ENCODE assay signal across 25 mouse cellular contexts in genomic region chr2:84962906-84963507, GRCm38 (mm10). TPM values are rescaled to one million over a fixed set of nuclear protein-coding genes. Genes with fewer than 3 reads are reported as not detected.
DNase-seq lines count a peak whose midpoint lies in the region; ATAC-seq and TF ChIP-seq lines count a peak whose summit lies in the region.
"Had no signal": no experiment of that assay in that cellular context is flagged by ENCODE, and none has a peak within 500 bp of the region (broad histone marks: within the 10 kb centered on the region; RNA-seq: fewer than 3 reads in every experiment).

No protein-coding gene starts in this region.

- H3K4me2 ChIP-seq in liver, embryonic 16.5 days (ENCODE audit: low read depth, low read length): no peak overlapping the region
- no peak overlapping the region for H3K4me2 ChIP-seq in liver, embryonic 12.5 days
- H3K4me2 ChIP-seq in kidney, embryonic 16.5 days (replicated peaks; ENCODE audit: low read depth, low read length): no peak overlapping the region
- H3K4me2 ChIP-seq: forebrain, embryonic 12.5 days; liver, embryonic 13.5 days; neural tube, embryonic 12.5 days; stomach, embryonic 15.5 days had no signal

- ATAC-seq in liver, embryonic 16.5 days (ENCODE audit: low read depth): no peak
- no peak for ATAC-seq in liver, embryonic 12.5 days
- no peak for ATAC-seq in kidney, embryonic 16.5 days (ENCODE audit: low FRiP score, low TSS enrichment)
- ATAC-seq: inflammation-experienced regulatory T-cells, adult 6 months had no signal

- H3K36me3 ChIP-seq in liver, embryonic 16.5 days (ENCODE audit: control insufficient read depth, insufficient read depth): peaks cover 13% of the 10 kb centered on the region
- H3K36me3 ChIP-seq in liver, embryonic 12.5 days: peaks cover 24% of the 10 kb centered on the region
- peaks cover 6% of the 10 kb centered on the region for H3K36me3 ChIP-seq in kidney, embryonic 16.5 days (ENCODE audit: insufficient read depth, low read length)
- H3K36me3 ChIP-seq: forebrain, embryonic 12.5 days; neural tube, embryonic 12.5 days had no signal

- no peak overlapping the region for H3K9ac ChIP-seq in liver, embryonic 16.5 days (ENCODE audit: low read depth, low read length)
- no peak overlapping the region for H3K9ac ChIP-seq in liver, embryonic 12.5 days
- H3K9ac ChIP-seq in kidney, embryonic 16.5 days (replicated peaks; ENCODE audit: low read length): no peak overlapping the region
- H3K9ac ChIP-seq: forebrain, embryonic 12.5 days; liver, embryonic 13.5 days; neural tube, embryonic 12.5 days; stomach, embryonic 15.5 days had no signal

- H3K9me3 ChIP-seq in liver, embryonic 16.5 days (replicated peaks; ENCODE audit: control insufficient read depth, low read length): no peaks in the 10 kb centered on the region
- H3K9me3 ChIP-seq in liver, embryonic 12.5 days (replicated peaks): no peaks in the 10 kb centered on the region
- no peaks in the 10 kb centered on the region for H3K9me3 ChIP-seq in kidney, embryonic 16.5 days (ENCODE audit: low read length)
- H3K9me3 ChIP-seq: forebrain, embryonic 12.5 days; liver, embryonic 13.5 days; neural tube, embryonic 12.5 days; stomach, embryonic 15.5 days had no signal

- TF ChIP-seq CTCF in brain, embryonic 14.5 days (IDR thresholded peaks at IDR 0.05; ENCODE audit: borderline replicate concordance, extremely low read depth, insufficient read depth, insufficient read length): no peak

- WGBS in liver, embryonic 16.5 days (ENCODE audit: insufficient replicate concordance): 51% methylated on average over 6 of the region's 6 CpGs
- WGBS in liver, embryonic 12.5 days (ENCODE audit: insufficient replicate concordance): 56% methylated on average over 6 of the region's 6 CpGs
- 43% methylated on average over 6 of the region's 6 CpGs for WGBS in kidney, embryonic 16.5 days

- peak; percentile 15 for DNase-seq in embryo, embryonic 10.5 days (ENCODE audit: low spot score)
- DNase-seq in embryo, embryonic 9.5 days (ENCODE audit: extremely low spot score): no peak
- peak; percentile 34 for DNase-seq in brain, embryonic 14.5 days (ENCODE audit: low read depth)
- DNase-seq in retina, postnatal 1 day: peak; percentile 23
- no peak for DNase-seq in lung, postnatal 36 days
- DNase-seq: cerebellum, adult 11 months; cerebellum, postnatal 14 days; gastrocnemius, postnatal 10 days; kidney, adult 9 months; kidney, postnatal 4 days; layer of hippocampus, adult 9-11 months; left cerebral cortex, postnatal 4 days; liver, embryonic 13.5 days; thymus, adult 18-20 months; thymus, postnatal 4 days had no signal

- H3K4me3 ChIP-seq in liver, embryonic 16.5 days (ENCODE audit: low read depth, low read length): no peak overlapping the region
- no peak overlapping the region for H3K4me3 ChIP-seq in liver, embryonic 12.5 days
- H3K4me3 ChIP-seq in kidney, embryonic 16.5 days (ENCODE audit: low read length): no peak overlapping the region
- H3K4me3 ChIP-seq: forebrain, embryonic 12.5 days; left cerebral cortex, adult 2 months; liver, embryonic 13.5 days; neural tube, embryonic 12.5 days; stomach, embryonic 15.5 days had no signal

- peaks cover 2% of the 10 kb centered on the region for H3K4me1 ChIP-seq in liver, embryonic 16.5 days (ENCODE audit: control insufficient read depth, low read depth, low read length)
- H3K4me1 ChIP-seq in liver, embryonic 12.5 days: 0 out of 2 replicates have a peak, but pooled peaks cover 6% of the 10 kb centered on the region
- H3K4me1 ChIP-seq in kidney, embryonic 16.5 days (ENCODE audit: insufficient read depth, low read length): no peaks in the 10 kb centered on the region
- H3K4me1 ChIP-seq: neural tube, embryonic 12.5 days; stomach, embryonic 15.5 days had no signal

- no peaks in the 10 kb centered on the region for H3K27me3 ChIP-seq in liver, embryonic 16.5 days (ENCODE audit: control insufficient read depth, insufficient read depth, low read depth, low read length)
- no peaks in the 10 kb centered on the region for H3K27me3 ChIP-seq in liver, embryonic 12.5 days (replicated peaks)
- H3K27me3 ChIP-seq in kidney, embryonic 16.5 days (ENCODE audit: insufficient read depth, low read length): no peaks in the 10 kb centered on the region
- H3K27me3 ChIP-seq: forebrain, embryonic 12.5 days; liver, embryonic 13.5 days; neural tube, embryonic 12.5 days; stomach, embryonic 15.5 days had no signal

- no peak for TF ChIP-seq POLR2A in brain, embryonic 14.5 days (IDR thresholded peaks at IDR 0.05; ENCODE audit: borderline replicate concordance, extremely low read depth, insufficient read depth, insufficient read length, poor library complexity, severe bottlenecking)

- H3K27ac ChIP-seq in liver, embryonic 16.5 days (ENCODE audit: low read length): 0 out of 2 replicates have a peak overlapping the region, but pooled peaks have one; percentile 7
- no peak overlapping the region for H3K27ac ChIP-seq in liver, embryonic 12.5 days
- no peak overlapping the region for H3K27ac ChIP-seq in kidney, embryonic 16.5 days (ENCODE audit: low read length)
- H3K27ac ChIP-seq: forebrain, embryonic 12.5 days; left cerebral cortex, adult 2 months; liver, embryonic 13.5 days; neural tube, embryonic 12.5 days; stomach, embryonic 15.5 days had no signal

RNA-seq across cellular contexts. Expression of gene Prg2, which starts 17.3 kb away (rescaled TPM):
- polyA plus RNA-seq in liver, embryonic 16.5 days (2015; fragmentation: Nextera tagmentation; extraction: Ambion mirVana): 71.0 and 84.0 TPM in 2 replicates
- 27.7 and 79.1 TPM in 2 replicates for polyA plus RNA-seq in liver, embryonic 12.5 days (2016; fragmentation: Nextera tagmentation; extraction: Ambion mirVana)
- polyA plus RNA-seq in brain, embryonic 14.5 days (2012; rRNA removed): 0.14 and 0.16 TPM in 2 replicates
- polyA plus RNA-seq in kidney, embryonic 16.5 days (2015; fragmentation: Nextera tagmentation; extraction: Ambion mirVana): 0.36 TPM in 1 of 2 replicates, not detected in the other
- polyA plus RNA-seq: forebrain, embryonic 12.5 days; lung, embryonic 16.5 days had no signal

RNA-seq across cellular contexts. Expression of gene Prg3, which starts 25.0 kb away (rescaled TPM):
- 5.0 and 5.6 TPM in 2 replicates for polyA plus RNA-seq in liver, embryonic 16.5 days (2015; fragmentation: Nextera tagmentation; extraction: Ambion mirVana)
- polyA plus RNA-seq in liver, embryonic 12.5 days (2016; fragmentation: Nextera tagmentation; extraction: Ambion mirVana): 3.1 and 7.1 TPM in 2 replicates
- not detected in 2 replicates for polyA plus RNA-seq in brain, embryonic 14.5 days (2012; rRNA removed)
- not detected in 2 replicates for polyA plus RNA-seq in kidney, embryonic 16.5 days (2015; fragmentation: Nextera tagmentation; extraction: Ambion mirVana)
- polyA plus RNA-seq: embryonic facial prominence, embryonic 11.5 days; forebrain, embryonic 12.5 days; inflammation-experienced regulatory T-cells, adult 6 months; lung, embryonic 16.5 days had no signal

RNA-seq across cellular contexts. Expression of gene Slc43a3, which starts 26.6 kb away (rescaled TPM):
- 100 and 103 TPM in 2 replicates for polyA plus RNA-seq in liver, embryonic 16.5 days (2015; fragmentation: Nextera tagmentation; extraction: Ambion mirVana)
- 127 and 128 TPM in 2 replicates for polyA plus RNA-seq in liver, embryonic 12.5 days (2016; fragmentation: Nextera tagmentation; extraction: Ambion mirVana)
- 10.1 and 10.6 TPM in 2 replicates for polyA plus RNA-seq in brain, embryonic 14.5 days (2012; rRNA removed)
- polyA plus RNA-seq in kidney, embryonic 16.5 days (2015; fragmentation: Nextera tagmentation; extraction: Ambion mirVana): 57.4 and 58.0 TPM in 2 replicates

Comparison
In these comparisons a context has a peak if more than half of its experiments do, and no peak if none do; other contexts are left out.
1. DNase-seq: peak in embryo, embryonic 10.5 days (single experiment), brain, embryonic 14.5 days (single experiment) and retina, postnatal 1 day (single experiment); none in embryo, embryonic 9.5 days (single experiment) and lung, postnatal 36 days (single experiment).
2. RNA of gene Prg2, which starts 17.3 kb away (polyA plus RNA-seq): 71.0 to 84.0 TPM in liver, embryonic 16.5 days and 27.7 to 79.1 TPM in liver, embryonic 12.5 days; 0.14 to 0.16 TPM in brain, embryonic 14.5 days and 0.36 TPM in kidney, embryonic 16.5 days; every median in the first group is over 10 times any median in the second.